Mouse (Mus musculus) gastrocnemius, adult 2 months (tissue): ENCODE measurements at regions not wholly inside any gene's neighbourhood (a gene's known extent, or its start where the extent isn't known, plus 50 kb on each side); places are given as distances from the start of the nearest gene placed in this dataset.
A peak's percentile ranks its signal among the peaks of the same experiment; 100 is the strongest.

Experiments used
- DNase-seq: peaks from one replicate; pipeline ENCODE4 v3.0.0; 2022
- H3K27ac ChIP-seq: fragments of 200-600 bp; 2 replicates; pipeline ENCODE4 v1.8.1; 2022; ENCODE audit warnings: mild to moderate bottlenecking
- H3K4me3 ChIP-seq: fragments of 200-600 bp; 2 replicates; pipeline ENCODE4 v1.8.1; 2022; ENCODE audit warnings: mild to moderate bottlenecking, moderate library complexity
- CTCF ChIP-seq: fragments of 200-600 bp; IDR thresholded peaks from 2 replicates; pipeline ENCODE4 v1.8.1; 2022; ENCODE audit warnings: antibody characterized with exemption, mild to moderate bottlenecking, moderate library complexity
- intact Hi-C: fragments of 180-260 bp; cut with DNase I; formaldehyde crosslinking; loops from one replicate; pipeline ENCODE4 v1.15.1; 2025

DNA sequence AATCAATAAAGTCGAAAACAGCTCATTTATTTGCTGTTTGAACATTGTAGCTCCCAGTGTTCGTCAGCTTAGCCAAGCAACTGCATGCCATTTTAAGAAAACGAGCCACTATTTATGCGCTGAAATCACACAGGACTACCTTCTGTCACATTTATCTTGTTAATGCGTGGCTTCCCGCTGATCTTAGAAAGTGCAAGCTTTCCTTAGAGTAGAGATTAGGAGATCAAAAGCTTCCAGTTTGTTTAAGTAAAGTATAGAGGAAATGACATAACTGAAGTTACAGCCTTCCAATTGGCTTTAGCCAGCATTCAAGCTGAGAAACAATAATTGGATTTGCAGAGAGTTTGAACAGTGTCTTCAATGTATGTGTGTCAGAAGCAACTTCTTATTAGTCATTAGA, 406.4 kb downstream of the Cbln4 start:
- DNase-seq: no peak
- Histone ChIP-seq H3K4me3 (no peak overlapping the region), H3K27ac (no peak overlapping the region)
- intact Hi-C loops: no loop called here
- TF ChIP-seq CTCF: no peak

DNA sequence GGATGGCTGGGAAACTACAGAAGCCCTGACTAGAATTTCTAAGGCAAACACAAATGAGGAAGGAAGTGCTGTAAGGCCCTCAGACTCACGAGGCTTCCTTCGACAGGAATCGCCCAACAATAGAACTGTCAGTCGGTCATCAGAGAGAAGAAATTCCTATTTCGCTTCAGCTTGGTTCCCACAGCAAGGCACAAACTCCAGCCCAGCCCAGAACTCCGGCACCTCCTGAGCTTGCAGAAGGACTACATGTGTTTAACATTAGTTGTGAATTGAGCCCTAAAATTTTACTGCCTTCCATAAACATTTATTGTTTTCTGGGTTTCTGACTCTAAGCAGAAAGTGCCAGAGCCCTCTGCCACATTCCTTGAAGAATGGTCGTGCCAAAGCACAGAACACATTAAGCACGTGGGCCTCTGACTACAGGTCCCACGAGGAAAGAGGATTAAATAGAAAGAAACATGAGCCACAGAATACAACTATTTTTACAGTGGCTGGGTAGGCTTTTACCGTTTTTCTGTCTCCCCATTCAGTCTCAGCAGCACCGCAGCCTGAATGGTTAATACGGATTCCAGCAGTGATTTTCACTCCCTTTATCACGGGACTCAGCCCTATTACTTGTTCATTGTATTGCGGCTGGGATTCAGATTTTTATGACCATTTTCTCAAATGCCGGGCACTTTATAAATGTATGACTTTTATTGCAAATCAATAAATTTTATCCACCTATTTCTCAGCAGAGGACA, 409.7 kb downstream of the Cbln4 start:
- intact Hi-C loops: no loop called here
- no peak overlapping the region for H3K4me3 ChIP-seq
- peak overlapping the region; percentile 49 for H3K27ac ChIP-seq
- DNase-seq: no peak
- no peak for TF ChIP-seq CTCF

DNA sequence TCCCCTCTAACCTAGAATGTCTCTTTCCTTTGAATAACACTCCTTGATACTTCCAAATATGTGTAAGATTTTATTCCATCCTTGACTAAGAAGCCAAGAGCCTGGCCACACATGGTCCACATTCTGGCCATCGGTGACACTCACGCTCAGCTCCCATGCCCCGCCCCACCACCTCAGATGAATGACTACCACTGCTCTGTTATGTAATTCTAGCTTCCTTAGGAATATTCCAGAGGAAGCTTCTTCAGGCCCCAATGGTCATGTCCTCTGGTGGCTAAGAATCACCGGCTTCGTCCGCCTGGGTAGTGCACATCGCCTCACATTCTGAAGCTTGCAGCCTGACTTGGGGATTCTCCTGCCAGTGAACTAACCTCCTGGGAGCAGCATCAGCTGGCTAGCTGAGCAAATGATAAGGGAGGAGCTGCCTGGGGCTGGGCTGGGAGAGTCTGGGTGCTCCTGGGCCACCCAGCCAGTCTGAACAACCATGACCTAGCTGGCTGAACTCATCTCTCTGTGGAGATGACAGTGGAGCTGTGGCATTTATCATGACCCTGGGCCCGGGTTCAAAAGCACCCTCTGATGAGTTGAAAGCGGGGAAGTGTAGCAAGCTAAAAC, 413.1 kb downstream of the Cbln4 start:
- Histone ChIP-seq H3K4me3 (no peak overlapping the region), H3K27ac (no peak overlapping the region)
- peak; percentile 58 for DNase-seq
- intact Hi-C loops: no loop called here
- TF ChIP-seq CTCF: no peak

DNA sequence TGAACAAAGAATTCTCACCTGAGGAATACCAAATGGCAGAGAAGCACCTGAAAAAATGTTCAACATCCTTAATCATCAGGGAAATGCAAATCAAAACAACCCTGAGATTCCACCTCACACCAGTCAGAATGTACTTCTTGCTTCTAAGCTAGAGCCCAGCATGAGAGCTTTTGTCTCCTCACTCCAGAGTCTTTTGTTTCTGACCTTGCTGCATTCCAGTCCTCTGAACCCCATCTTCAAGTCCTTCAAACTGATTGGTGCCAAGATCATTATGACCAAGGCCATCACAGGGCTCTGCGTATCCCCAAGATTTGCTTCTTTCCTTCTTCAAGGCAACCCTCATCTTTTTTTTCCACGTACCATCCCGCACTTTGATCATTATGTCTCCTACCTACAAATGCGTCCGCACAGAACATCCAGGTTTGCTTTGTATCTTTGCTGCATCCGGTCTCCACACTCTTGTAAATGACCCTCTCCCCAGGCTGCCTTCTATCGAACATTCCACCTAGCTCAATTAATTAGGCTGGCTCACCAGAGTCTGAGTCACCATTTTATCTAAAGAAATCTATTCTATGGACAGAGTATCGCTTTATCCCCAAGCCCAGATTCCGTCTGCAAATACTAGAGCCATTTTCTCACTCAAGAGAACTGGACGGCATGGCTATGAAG, 414.9 kb downstream of the Cbln4 start:
- intact Hi-C loops: no loop called here
- Histone ChIP-seq H3K27ac (no peak overlapping the region), H3K4me3 (no peak overlapping the region)
- no peak for TF ChIP-seq CTCF
- DNase-seq: no peak

DNA sequence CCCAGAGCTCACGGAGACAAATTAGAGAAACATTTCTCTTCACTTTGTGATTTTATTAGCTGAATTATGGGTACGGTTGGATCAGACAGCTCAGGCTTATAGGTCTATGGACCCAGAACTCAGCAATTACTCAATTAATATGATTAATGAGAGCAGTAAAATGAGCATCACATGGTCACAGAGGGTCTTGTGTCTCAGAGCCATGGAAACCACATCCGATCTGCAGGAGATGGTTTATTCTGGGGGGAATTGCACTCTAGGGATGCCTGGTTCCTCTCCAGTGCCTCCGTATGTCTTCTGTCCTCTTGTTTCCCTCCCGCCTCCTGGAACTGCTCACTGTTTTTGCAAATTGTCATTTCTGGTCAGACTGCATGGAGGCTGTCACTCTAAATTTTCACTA, 422.6 kb downstream of the Cbln4 start:
- Histone ChIP-seq H3K4me3 (no peak overlapping the region), H3K27ac (no peak overlapping the region)
- DNase-seq: no peak
- intact Hi-C loops: no loop called here
- TF ChIP-seq CTCF: no peak

DNA sequence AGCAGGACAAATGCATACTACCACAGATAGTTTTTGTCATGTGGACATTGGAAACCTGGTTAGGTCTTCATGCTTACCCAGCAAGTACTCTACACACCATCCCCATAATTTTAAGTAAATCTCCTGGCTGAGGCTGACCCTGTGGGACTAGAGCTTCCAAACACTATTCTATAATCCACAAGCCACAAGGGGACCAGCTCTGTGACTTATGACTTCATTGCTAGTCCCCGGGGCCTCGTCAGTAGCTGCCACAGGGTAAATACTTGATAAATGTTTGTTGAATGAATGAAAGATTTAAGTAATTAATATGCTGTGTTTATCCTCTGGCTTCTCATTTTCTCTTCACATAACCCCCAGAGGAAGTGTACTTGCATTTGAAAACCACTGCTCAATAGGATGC, 423.0 kb downstream of the Cbln4 start:
- intact Hi-C loops: no loop called here

DNA sequence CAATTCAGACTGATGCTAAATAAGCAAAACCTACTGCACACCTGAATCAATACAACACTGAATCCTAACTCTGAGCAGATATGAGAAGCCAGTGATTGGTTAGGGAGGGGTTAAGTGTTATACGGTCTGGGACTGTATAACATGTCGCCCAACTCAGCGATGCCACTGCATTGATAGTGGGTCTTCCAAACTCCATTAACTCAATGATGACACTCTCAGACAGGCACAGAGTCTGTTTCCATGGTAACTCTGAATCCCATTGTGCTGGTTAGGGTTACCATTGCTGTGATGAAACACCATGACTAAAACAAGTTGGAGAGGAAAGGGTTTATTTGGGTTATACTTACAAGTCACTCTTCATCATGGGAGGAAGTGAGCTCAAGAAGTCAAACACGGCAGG, 424.5 kb downstream of the Cbln4 start:
- Histone ChIP-seq H3K4me3 (no peak overlapping the region), H3K27ac (no peak overlapping the region)
- DNase-seq: no peak
- TF ChIP-seq CTCF: no peak
- intact Hi-C loops: no loop called here

More for the DNA sequence above, 423.0 kb downstream of the Cbln4 start:
- DNase-seq: no peak
- TF ChIP-seq CTCF: no peak
- no peak overlapping the region for H3K27ac ChIP-seq
- no peak overlapping the region for H3K4me3 ChIP-seq

DNA sequence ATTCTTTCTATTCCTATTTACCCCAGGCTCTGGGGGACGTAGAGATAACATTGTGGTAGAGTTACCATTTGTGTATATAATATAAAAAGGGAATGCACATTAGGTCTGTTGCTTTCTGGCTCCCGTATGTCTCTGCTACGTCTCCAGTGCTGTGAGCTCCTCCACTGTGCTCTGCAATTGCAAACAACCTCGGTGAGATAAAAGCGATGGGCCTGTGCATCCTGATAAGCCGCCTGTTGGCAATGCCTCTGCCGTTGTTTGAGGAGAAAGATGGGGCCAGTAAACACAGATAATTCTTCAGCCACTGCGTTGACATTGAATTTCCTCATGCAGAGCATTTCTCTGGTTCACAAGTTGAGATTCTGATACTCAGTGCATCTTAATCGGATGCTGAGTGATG, 424.9 kb downstream of the Cbln4 start:
- no peak for TF ChIP-seq CTCF
- DNase-seq: no peak
- no peak overlapping the region for H3K4me3 ChIP-seq
- intact Hi-C loops: no loop called here
- H3K27ac ChIP-seq: no peak overlapping the region

DNA sequence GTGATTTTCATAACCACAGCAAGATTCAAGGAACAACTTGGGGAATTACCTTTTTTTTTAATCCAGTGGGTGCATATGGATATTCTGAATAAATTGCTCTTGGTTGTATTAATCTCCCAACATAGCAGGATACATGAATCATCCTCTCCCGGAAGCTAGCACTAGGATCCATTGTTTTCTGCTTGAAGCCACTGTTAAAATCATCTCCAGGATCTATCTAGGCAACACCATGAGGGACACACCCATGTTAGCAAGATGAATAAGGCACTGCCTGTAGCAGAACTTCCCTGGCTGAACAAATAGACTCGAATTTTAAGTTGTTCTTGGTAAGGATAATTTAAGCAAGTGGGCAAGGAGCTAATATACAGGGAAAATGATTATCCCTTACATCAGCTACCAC, 427.8 kb downstream of the Cbln4 start:
- intact Hi-C loops: no loop called here
- TF ChIP-seq CTCF: no peak
- no peak overlapping the region for H3K4me3 ChIP-seq
- no peak for DNase-seq
- H3K27ac ChIP-seq: no peak overlapping the region

DNA sequence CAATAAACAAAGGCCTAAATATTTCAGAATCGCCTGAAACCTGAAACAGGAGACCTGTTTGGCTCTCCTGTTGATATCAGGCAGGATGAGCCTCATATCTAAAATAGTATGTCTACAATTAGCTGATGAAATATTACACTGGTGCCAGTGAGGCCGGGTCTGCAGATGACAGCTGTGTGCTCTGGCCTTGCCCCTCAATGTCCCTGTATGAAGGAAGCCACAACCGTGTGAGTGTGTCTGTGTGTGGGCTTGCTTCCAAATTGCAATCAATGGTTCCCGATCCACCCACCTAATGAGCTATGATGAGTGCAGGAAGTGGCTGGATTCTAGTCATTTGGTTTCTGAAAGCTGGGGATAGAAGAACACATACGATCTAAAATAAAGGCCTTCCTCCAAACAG, 438.2 kb downstream of the Cbln4 start:
- TF ChIP-seq CTCF: no peak
- no peak overlapping the region for H3K4me3 ChIP-seq
- no peak for DNase-seq
- no peak overlapping the region for H3K27ac ChIP-seq
- intact Hi-C loops: no loop called here

DNA sequence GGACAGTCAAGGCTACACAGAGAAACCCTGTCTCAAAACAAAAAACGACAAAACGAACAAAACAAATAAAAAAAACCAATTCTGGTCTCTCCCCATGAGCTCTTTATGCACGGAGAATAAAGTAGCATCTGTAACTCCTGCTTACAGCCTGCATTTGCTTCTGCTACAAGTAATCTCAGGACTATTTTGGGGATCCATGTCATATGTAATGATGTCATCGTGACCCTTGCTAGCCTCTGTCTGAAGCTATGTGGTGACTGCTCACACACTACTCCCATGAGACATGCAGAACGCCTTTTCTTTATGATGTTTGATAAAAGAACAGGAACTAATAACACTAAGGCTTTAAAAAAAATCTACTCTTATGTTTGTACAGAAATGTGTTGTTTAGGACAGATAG, 448.0 kb downstream of the Cbln4 start:
- H3K4me3 ChIP-seq: no peak overlapping the region
- no peak for TF ChIP-seq CTCF
- no peak for DNase-seq
- intact Hi-C loops: no loop called here
- H3K27ac ChIP-seq: no peak overlapping the region

DNA sequence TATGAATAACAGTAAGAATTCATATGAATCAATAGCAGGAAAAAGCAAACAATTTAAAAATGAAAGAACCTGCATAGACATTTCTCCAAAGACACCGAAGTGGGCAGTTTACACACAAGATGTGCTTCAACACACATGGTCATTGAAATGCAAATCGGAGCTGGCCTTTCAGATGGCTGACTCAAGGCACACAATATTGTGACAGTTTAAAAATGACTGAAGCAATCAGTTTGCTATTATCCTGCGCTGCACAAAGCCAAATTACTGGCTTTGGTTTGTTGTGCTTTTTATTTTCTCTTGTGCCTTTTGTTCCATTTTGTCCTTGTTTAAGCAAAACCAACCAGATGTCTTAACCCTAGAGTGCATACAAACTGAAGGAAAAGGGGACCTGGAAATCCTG, 449.4 kb downstream of the Cbln4 start:
- intact Hi-C loops: no loop called here
- no peak for DNase-seq
- no peak for TF ChIP-seq CTCF
- H3K4me3 ChIP-seq: no peak overlapping the region
- no peak overlapping the region for H3K27ac ChIP-seq

DNA sequence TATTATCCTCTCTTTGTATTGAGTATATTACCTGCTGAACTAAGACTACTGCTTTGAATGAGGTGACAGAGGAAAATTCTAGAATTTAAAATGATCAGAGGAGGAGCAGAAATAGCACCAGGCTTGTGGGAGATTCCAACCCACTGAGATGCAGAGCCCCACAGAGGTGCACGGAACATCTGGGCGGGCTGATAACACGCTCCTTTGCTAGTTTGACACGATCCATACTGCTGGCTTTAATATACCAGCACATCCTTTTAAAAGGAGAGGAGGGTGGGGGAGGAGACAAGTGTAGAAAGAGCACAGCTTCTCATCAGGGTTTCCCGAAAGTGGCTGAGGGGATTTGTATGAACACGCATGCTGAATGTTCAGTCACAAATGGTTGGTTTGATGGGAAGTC, 451.0 kb downstream of the Cbln4 start:
- no peak for TF ChIP-seq CTCF
- Histone ChIP-seq H3K4me3 (no peak overlapping the region), H3K27ac (no peak overlapping the region)
- intact Hi-C loops: no loop called here
- no peak for DNase-seq

DNA sequence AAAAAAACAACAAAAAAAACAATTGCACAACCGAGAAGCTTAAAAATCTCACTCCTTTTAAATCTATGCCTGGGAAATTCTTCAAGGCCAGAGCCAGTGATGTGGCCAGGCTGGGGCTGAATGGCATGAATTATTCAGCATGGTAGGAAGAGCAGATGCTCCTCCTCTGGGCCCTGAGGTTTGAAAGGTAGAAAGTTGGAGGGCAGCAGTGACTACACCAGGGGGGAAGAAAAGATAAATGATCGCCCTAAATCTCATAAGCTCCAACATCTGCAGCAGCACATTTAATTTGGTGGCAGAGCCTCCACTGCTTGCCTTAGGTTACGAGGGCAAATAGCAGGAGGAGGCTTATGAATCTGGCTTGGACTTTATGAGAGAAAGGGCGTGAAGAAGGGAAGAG, 455.1 kb downstream of the Cbln4 start:
- DNase-seq: no peak
- Histone ChIP-seq H3K27ac (no peak overlapping the region), H3K4me3 (no peak overlapping the region)
- intact Hi-C loops: no loop called here
- TF ChIP-seq CTCF: no peak
